Mouse (Mus musculus) stomach, postnatal 0 days (tissue): ENCODE results near the gene Rabgap1.

Experiments
- CTCF ChIP-seq: IDR thresholded peaks from 2 replicates; pipeline ENCODE4 v1.5.1; 2016; ENCODE audit warnings: antibody characterized with exemption, low read depth, mild to moderate bottlenecking, moderate library complexity
- EP300 ChIP-seq: optimal IDR thresholded peaks from 2 replicates; pipeline ENCODE3; 2016; ENCODE audit warnings: antibody characterized with exemption

- TF ChIP-seq CTCF: no peak
- TF ChIP-seq EP300: no peak
Measured at GRCm38 (mm10) chr2:37516030-37516710, 73.1 kb downstream of the Rabgap1 start, which contains the start of gene Gpr21.
